Mouse (Mus musculus) bone marrow macrophage, adult 2 months (primary cell): ENCODE measurements around the gene Trim25.

ENCODE experiments used
- CTCF ChIP-seq: IDR thresholded peaks from 2 replicates; pipeline ENCODE4 v1.5.1; 2012; ENCODE audit warnings: low read depth, mild to moderate bottlenecking, low read length, moderate library complexity
- POLR2A ChIP-seq: IDR thresholded peaks from 2 replicates; pipeline ENCODE4 v1.6.1; 2012; ENCODE audit warnings: mild to moderate bottlenecking, low read depth, low read length, borderline replicate concordance

GRCm38 (mm10) chr11:89022120-89022731 lies 23.1 kb downstream of the Trim25 start:
- TF ChIP-seq CTCF (no peak), POLR2A (no peak)
